Mouse (Mus musculus): Measurements from ENCODE around the gene Ddx42. TPM values are rescaled to one million over a fixed set of nuclear protein-coding genes. Genes with fewer than 3 reads are reported as not detected.
A peak's percentile ranks its signal among the peaks of the same experiment; 100 is the strongest.
"Not testable (repeated sequence)": the region's sequence is repeated elsewhere in the genome, so short reads cannot be mapped to it uniquely, and the experiment has no call there.

The Ddx42 gene
- polyA plus RNA-seq, 1 experiment from 2014 or later = 77.9 TPM

- Histone ChIP-seq H3K27me3 (replicated peaks; ENCODE audit: control insufficient read depth, insufficient read depth, low read length) (no peaks in the 10 kb centered on the region), H3K4me3 (ENCODE audit: low read length) (no peak overlapping the region), H3K27ac (ENCODE audit: low read depth, low read length) (no peak overlapping the region), H3K9ac (ENCODE audit: low read depth, low read length) (no peak overlapping the region), H3K36me3 (ENCODE audit: control insufficient read depth, insufficient read depth, low read length) (peaks cover 8% of the 10 kb centered on the region), H3K4me2 (ENCODE audit: low read length) (no peak overlapping the region), H3K9me3 (ENCODE audit: control insufficient read depth, low read length) (no peaks in the 10 kb centered on the region), H3K4me1 (ENCODE audit: control insufficient read depth, insufficient read depth, low read depth, low read length) (peaks cover 10% of the 10 kb centered on the region)
- no peak for ATAC-seq
These were observed 21.4 kb upstream of the Ddx42 start for GRCm38 (mm10) chr11:106195341-106195740.

- Histone ChIP-seq H3K36me3 (ENCODE audit: control insufficient read depth, insufficient read depth, low read length) (peaks cover 28% of the 10 kb centered on the region), H3K27me3 (replicated peaks; ENCODE audit: control insufficient read depth, insufficient read depth, low read length) (no peaks in the 10 kb centered on the region), H3K27ac (ENCODE audit: low read depth, low read length) (no peak overlapping the region), H3K4me3 (ENCODE audit: low read length) (no peak overlapping the region), H3K9me3 (ENCODE audit: control insufficient read depth, low read length) (no peaks in the 10 kb centered on the region), H3K4me1 (ENCODE audit: control insufficient read depth, insufficient read depth, low read depth, low read length) (peaks cover 3% of the 10 kb centered on the region; the same call in 1 of the 2 replicates), H3K9ac (ENCODE audit: low read depth, low read length) (no peak overlapping the region), H3K4me2 (ENCODE audit: low read length) (no peak overlapping the region)
- WGBS = 92% methylated on average over 4 of the region's 4 CpGs
- no peak for ATAC-seq
These were observed 18.4 kb upstream of the Ddx42 start for GRCm38 (mm10) chr11:106198277-106198676.

- H3K27me3 ChIP-seq (replicated peaks; ENCODE audit: control insufficient read depth, insufficient read depth, low read length); H3K4me1 ChIP-seq (ENCODE audit: control insufficient read depth, insufficient read depth, low read depth, low read length); H3K9ac ChIP-seq (ENCODE audit: low read depth, low read length); H3K4me3 ChIP-seq (ENCODE audit: low read length); H3K4me2 ChIP-seq (ENCODE audit: low read length); H3K9me3 ChIP-seq (ENCODE audit: control insufficient read depth, low read length); ATAC-seq; H3K27ac ChIP-seq (ENCODE audit: low read depth, low read length): not testable (repeated sequence)
- peaks cover 39% of the 10 kb centered on the region for H3K36me3 ChIP-seq (ENCODE audit: control insufficient read depth, insufficient read depth, low read length)
- 96% methylated on average over 7 of the region's 7 CpGs for WGBS
These were observed 16.7 kb upstream of the Ddx42 start for GRCm38 (mm10) chr11:106199997-106200396.

DNA sequence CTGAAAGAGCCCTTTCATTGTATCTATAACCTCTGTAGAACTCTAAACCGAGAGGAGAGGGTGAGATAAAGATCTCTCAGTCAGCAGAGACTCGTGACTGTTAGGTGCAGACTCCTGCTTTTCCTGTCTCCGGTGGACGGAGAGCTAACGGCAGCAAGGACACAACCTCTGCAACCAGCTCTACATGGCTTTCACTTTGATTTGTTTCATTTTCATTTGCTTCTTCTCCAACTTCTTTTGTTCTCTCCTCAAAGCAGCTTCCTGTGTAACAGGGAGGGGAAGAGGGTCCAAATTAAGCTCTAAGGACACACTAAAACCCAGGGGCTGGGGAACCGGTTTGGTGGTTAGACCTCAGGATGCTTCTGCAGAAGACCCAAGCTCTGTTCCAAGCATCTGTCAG is 16.0 kb upstream of the Ddx42 start:
- H3K36me3 ChIP-seq (ENCODE audit: control insufficient read depth, insufficient read depth, low read length) = peaks cover 45% of the 10 kb centered on the region
- no peaks in the 10 kb centered on the region for H3K9me3 ChIP-seq (ENCODE audit: control insufficient read depth, low read length)
- no peaks in the 10 kb centered on the region for H3K4me1 ChIP-seq (ENCODE audit: control insufficient read depth, insufficient read depth, low read depth, low read length)
- no peaks in the 10 kb centered on the region for H3K27me3 ChIP-seq (replicated peaks; ENCODE audit: control insufficient read depth, insufficient read depth, low read length)
- H3K27ac ChIP-seq (ENCODE audit: low read depth, low read length) = no peak overlapping the region
- H3K4me3 ChIP-seq (ENCODE audit: low read length) = no peak overlapping the region
- ATAC-seq = no peak
- 85% methylated on average over 6 of the region's 6 CpGs for WGBS
- no peak overlapping the region for H3K4me2 ChIP-seq (ENCODE audit: low read length)
- H3K9ac ChIP-seq (ENCODE audit: low read depth, low read length) = no peak overlapping the region

- peaks cover 48% of the 10 kb centered on the region for H3K36me3 ChIP-seq (ENCODE audit: control insufficient read depth, insufficient read depth, low read length)
- WGBS = 92% methylated on average over 19 of the region's 19 CpGs
These were observed 15.2 kb upstream of the Ddx42 start for GRCm38 (mm10) chr11:106201337-106202122.

GRCm38 (mm10) chr11:106202123-106202465 is 14.6 kb upstream of the Ddx42 start, which contains the start of gene Strada:
Gene Strada, minus strand, starts transcription at chr11:106202168.
- Histone ChIP-seq H3K4me2 (ENCODE audit: low read length) (no peak within 1 kb of the TSS), H3K27me3 (replicated peaks; ENCODE audit: control insufficient read depth, insufficient read depth, low read length) (no peaks in the 10 kb centered on the region), H3K27ac (ENCODE audit: low read depth, low read length) (no peak within 1 kb of the TSS), H3K9me3 (ENCODE audit: control insufficient read depth, low read length) (no peaks in the 10 kb centered on the region), H3K36me3 (ENCODE audit: control insufficient read depth, insufficient read depth, low read length) (peaks cover 54% of the 10 kb centered on the region), H3K4me3 (ENCODE audit: low read length) (no peak within 1 kb of the TSS), H3K4me1 (ENCODE audit: control insufficient read depth, insufficient read depth, low read depth, low read length) (no peaks in the 10 kb centered on the region), H3K9ac (ENCODE audit: low read depth, low read length) (no peak within 1 kb of the TSS)
- ATAC-seq = no peak
- 90% methylated on average over 5 of the region's 5 CpGs for WGBS

More at GRCm38 (mm10) chr11:106201337-106202122, 15.2 kb upstream of the Ddx42 start:
- no peak overlapping the region for H3K4me2 ChIP-seq (ENCODE audit: low read length)
- ATAC-seq = no peak
- no peaks in the 10 kb centered on the region for H3K27me3 ChIP-seq (replicated peaks; ENCODE audit: control insufficient read depth, insufficient read depth, low read length)
- no peaks in the 10 kb centered on the region for H3K4me1 ChIP-seq (ENCODE audit: control insufficient read depth, insufficient read depth, low read depth, low read length)
- no peak overlapping the region for H3K4me3 ChIP-seq (ENCODE audit: low read length)
- H3K9me3 ChIP-seq (ENCODE audit: control insufficient read depth, low read length) = no peaks in the 10 kb centered on the region
- H3K9ac ChIP-seq (ENCODE audit: low read depth, low read length) = no peak overlapping the region
- H3K27ac ChIP-seq (ENCODE audit: low read depth, low read length) = no peak overlapping the region

DNA sequence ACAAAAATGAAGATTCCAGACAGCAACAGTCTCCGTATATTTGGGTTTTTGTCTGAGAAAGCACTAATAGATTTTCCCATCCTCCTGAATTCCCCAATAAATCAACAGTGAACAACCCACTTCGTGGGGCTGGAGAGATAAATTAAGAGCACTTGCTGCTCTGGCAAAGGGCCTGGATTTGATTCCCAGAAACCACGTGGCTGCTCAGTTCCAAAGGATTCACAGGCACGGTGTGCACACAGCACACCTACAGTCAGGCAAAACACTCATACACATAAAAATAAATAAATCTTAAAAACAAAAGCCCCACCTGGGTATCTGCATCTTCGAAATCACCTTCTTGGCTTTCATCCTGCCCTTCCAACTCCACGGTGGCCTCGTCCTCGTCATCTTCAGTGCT is 4.0 kb upstream of the Ddx42 start:
- H3K4me2 ChIP-seq (ENCODE audit: low read length) = no peak overlapping the region
- H3K9me3 ChIP-seq (ENCODE audit: control insufficient read depth, low read length) = no peaks in the 10 kb centered on the region
- H3K27ac ChIP-seq (ENCODE audit: low read depth, low read length) = no peak overlapping the region
- no peak overlapping the region for H3K4me3 ChIP-seq (ENCODE audit: low read length)
- H3K9ac ChIP-seq (ENCODE audit: low read depth, low read length) = no peak overlapping the region
- no peak for ATAC-seq
- peaks cover 23% of the 10 kb centered on the region for H3K36me3 ChIP-seq (ENCODE audit: control insufficient read depth, insufficient read depth, low read length)
- no peaks in the 10 kb centered on the region for H3K27me3 ChIP-seq (replicated peaks; ENCODE audit: control insufficient read depth, insufficient read depth, low read length)
- 91% methylated on average over 8 of the region's 8 CpGs for WGBS
- peaks cover 14% of the 10 kb centered on the region for H3K4me1 ChIP-seq (ENCODE audit: control insufficient read depth, insufficient read depth, low read depth, low read length)

- WGBS = 91% methylated on average over 5 of the region's 5 CpGs
- ATAC-seq = no peak
- H3K9ac ChIP-seq (ENCODE audit: low read depth, low read length) = no peak overlapping the region
- no peaks in the 10 kb centered on the region for H3K27me3 ChIP-seq (replicated peaks; ENCODE audit: control insufficient read depth, insufficient read depth, low read length)
- peak overlapping the region; percentile 69 for H3K4me2 ChIP-seq (ENCODE audit: low read length)
- H3K4me1 ChIP-seq (ENCODE audit: control insufficient read depth, insufficient read depth, low read depth, low read length) = peaks cover 26% of the 10 kb centered on the region
- peak overlapping the region; percentile 98 for H3K4me3 ChIP-seq (ENCODE audit: low read length)
- no peak overlapping the region for H3K27ac ChIP-seq (ENCODE audit: low read depth, low read length)
- no peaks in the 10 kb centered on the region for H3K9me3 ChIP-seq (ENCODE audit: control insufficient read depth, low read length)
- H3K36me3 ChIP-seq (ENCODE audit: control insufficient read depth, insufficient read depth, low read length) = peaks cover 13% of the 10 kb centered on the region; the same call in 1 of the 2 replicates
These were observed 1.9 kb upstream of the Ddx42 start for GRCm38 (mm10) chr11:106214856-106215255.

DNA sequence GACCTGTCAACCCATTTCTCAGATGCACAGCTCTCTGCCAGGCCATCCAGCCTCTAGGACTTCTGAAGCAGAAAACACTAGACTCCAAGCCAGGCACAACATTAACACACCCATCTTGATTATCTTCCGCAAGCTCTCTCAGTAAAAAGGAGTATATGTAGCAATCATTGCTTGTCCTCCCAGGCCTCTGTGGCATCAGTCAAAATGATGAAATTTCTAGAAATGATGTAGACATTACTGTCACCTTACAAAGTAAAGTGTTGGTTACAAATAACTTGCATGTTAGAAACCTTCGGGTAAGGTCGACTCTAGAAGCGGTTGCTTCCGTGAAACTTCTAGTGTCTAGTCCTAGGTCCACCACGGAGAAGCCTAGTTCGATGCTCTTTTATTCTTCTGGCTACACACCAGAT is 1.3 kb upstream of the Ddx42 start:
- ATAC-seq = no peak
- 28% methylated on average over 7 of the region's 7 CpGs for WGBS
- H3K4me2 ChIP-seq (ENCODE audit: low read length) = peak overlapping the region; percentile 69
- no peaks in the 10 kb centered on the region for H3K9me3 ChIP-seq (ENCODE audit: control insufficient read depth, low read length)
- peaks cover 9% of the 10 kb centered on the region; the same call in 1 of the 2 replicates for H3K36me3 ChIP-seq (ENCODE audit: control insufficient read depth, insufficient read depth, low read length)
- no peaks in the 10 kb centered on the region for H3K27me3 ChIP-seq (replicated peaks; ENCODE audit: control insufficient read depth, insufficient read depth, low read length)
- peaks cover 26% of the 10 kb centered on the region for H3K4me1 ChIP-seq (ENCODE audit: control insufficient read depth, insufficient read depth, low read depth, low read length)
- H3K9ac ChIP-seq (ENCODE audit: low read depth, low read length) = peak overlapping the region; percentile 92
- peak overlapping the region; percentile 98 for H3K4me3 ChIP-seq (ENCODE audit: low read length)
- H3K27ac ChIP-seq (ENCODE audit: low read depth, low read length) = no peak overlapping the region; the same call in 1 of the 2 replicates

Data from hindbrain, embryonic 16.5 days (tissue).